Mouse (Mus musculus) ES-E14 (cell line): ENCODE data around the gene Rtkn2.

ENCODE experiments used
- CHD2 ChIP-seq: IDR thresholded peaks from 2 replicates; pipeline ENCODE4 v1.6.1; 2014; ENCODE audit warnings: mild to moderate bottlenecking, low read depth, low read length, inconsistent platforms
- HCFC1 ChIP-seq: IDR thresholded peaks from 2 replicates; pipeline ENCODE4 v1.6.1; 2012; ENCODE audit warnings: low read length, inconsistent platforms, borderline replicate concordance; ENCODE audit not compliant: insufficient read depth
- MAFK ChIP-seq: IDR thresholded peaks from 2 replicates; pipeline ENCODE4 v1.6.1; 2014; ENCODE audit warnings: mild to moderate bottlenecking, low read depth, low read length, inconsistent platforms; ENCODE audit not compliant: insufficient read depth
- ZC3H11A ChIP-seq: IDR thresholded peaks from 2 replicates; pipeline ENCODE4 v1.6.1; 2012; ENCODE audit warnings: low read depth, mild to moderate bottlenecking, inconsistent platforms, low read length, borderline replicate concordance
- ZNF384 ChIP-seq: IDR thresholded peaks from 2 replicates; pipeline ENCODE4 v1.6.1; 2012; ENCODE audit warnings: low read depth, low read length, inconsistent platforms

- TF ChIP-seq HCFC1 (no peak), CHD2 (no peak), ZNF384 (no peak), MAFK (no peak), ZC3H11A (no peak)
These were observed 59.7 kb downstream of the Rtkn2 start for GRCm38 (mm10) chr10:68038997-68039624.
